Mouse (Mus musculus) limb, embryonic 13.5 days (tissue): ENCODE results near the gene Gpn2. TPM values are rescaled to one million over a fixed set of nuclear protein-coding genes. Genes with fewer than 3 reads are reported as not detected.

Experiments
- ATAC-seq: fragments of 200-750 bp; cut with Nextera tagmentation; 2 replicates; pipeline ENCODE4 v1.8.0; 2017; ENCODE audit warnings: low read depth, moderate number of reproducible peaks, moderate TSS enrichment; ENCODE audit not compliant: low FRiP score
- H3K27ac ChIP-seq: fragments of 300-500 bp; sonication (generic); 2 replicates; pipeline ENCODE4 v1.5.1; 2015; ENCODE audit warnings: inconsistent platforms, mild to moderate bottlenecking, moderate library complexity
- H3K27me3 ChIP-seq: fragments of 300-500 bp; sonication (generic); 2 replicates; pipeline ENCODE4 v1.6.1; 2015; ENCODE audit warnings: mild to moderate bottlenecking, inconsistent platforms
- H3K36me3 ChIP-seq: fragments of 300-500 bp; sonication (generic); 2 replicates; pipeline ENCODE4 v1.6.1; 2015; ENCODE audit warnings: inconsistent platforms, mild to moderate bottlenecking, moderate library complexity
- H3K4me1 ChIP-seq: fragments of 300-500 bp; sonication (generic); 2 replicates; pipeline ENCODE4 v1.6.1; 2015; ENCODE audit warnings: inconsistent platforms
- H3K4me2 ChIP-seq: fragments of 300-500 bp; sonication (generic); replicated peaks from 2 replicates; pipeline ENCODE4 v1.6.1; 2015; ENCODE audit warnings: inconsistent platforms, mild to moderate bottlenecking, moderate library complexity
- H3K4me3 ChIP-seq: fragments of 300-500 bp; sonication (generic); 2 replicates; pipeline ENCODE4 v1.5.1; 2015; ENCODE audit warnings: moderate library complexity, mild to moderate bottlenecking, inconsistent platforms
- H3K9ac ChIP-seq: fragments of 300-500 bp; sonication (generic); 2 replicates; pipeline ENCODE4 v1.6.1; 2015; ENCODE audit warnings: mild to moderate bottlenecking, inconsistent platforms
- H3K9me3 ChIP-seq: fragments of 300-500 bp; sonication (generic); 2 replicates; pipeline ENCODE4 v1.6.1; 2016; ENCODE audit warnings: inconsistent platforms
- WGBS: fragments of 180-500 bp; shearing (Covaris S2); methylation state at CpG from one replicate; pipeline ENCODE4 v1.1.7; 2015; 5-methylcytosine and 5-hydroxymethylcytosine counted together
- polyA plus RNA-seq: library from polyadenylated mRNA; unstranded; fragments of >200 nt; fragmentation: Nextera tagmentation; extraction: Ambion mirVana; gene quantifications from 2 replicates; pipeline ENCODE4 v1.2.1, GENCODE M21; 2015

Gene Gpn2
- polyA plus RNA-seq, 1 experiment from 2014 or later = 18.0 TPM

GRCm38 (mm10) chr4:133563123-133563571 lies 21.0 kb upstream of the Gpn2 start:
- no peak for ATAC-seq
- Histone ChIP-seq H3K4me2 (no peak overlapping the region), H3K4me1 (no peaks in the 10 kb centered on the region), H3K36me3 (no peaks in the 10 kb centered on the region), H3K9ac (no peak overlapping the region), H3K9me3 (peaks cover 3% of the 10 kb centered on the region; the same call in 1 of the 2 replicates), H3K4me3 (no peak overlapping the region), H3K27ac (no peak overlapping the region), H3K27me3 (no peaks in the 10 kb centered on the region)
- WGBS = 73% methylated on average over 11 of the region's 11 CpGs

- peaks cover 3% of the 10 kb centered on the region; the same call in 1 of the 2 replicates for H3K9me3 ChIP-seq
- H3K4me1 ChIP-seq = no peaks in the 10 kb centered on the region
- H3K4me2 ChIP-seq = no peak overlapping the region
- no peak overlapping the region for H3K4me3 ChIP-seq
- no peak overlapping the region for H3K27ac ChIP-seq
- 15% methylated on average over 8 of the region's 8 CpGs for WGBS
- no peak for ATAC-seq
- no peak overlapping the region for H3K9ac ChIP-seq
- H3K36me3 ChIP-seq = no peaks in the 10 kb centered on the region
- H3K27me3 ChIP-seq = no peaks in the 10 kb centered on the region
Measured at GRCm38 (mm10) chr4:133567251-133567650, 16.9 kb upstream of the Gpn2 start.

GRCm38 (mm10) chr4:133569291-133570065 lies 14.7 kb upstream of the Gpn2 start:
- WGBS = 84% methylated on average over 10 of the region's 10 CpGs
- no peak for ATAC-seq

GRCm38 (mm10) chr4:133570066-133570466 lies 14.1 kb upstream of the Gpn2 start:
- Histone ChIP-seq H3K4me1 (peaks cover 2% of the 10 kb centered on the region), H3K4me3 (no peak overlapping the region), H3K4me2 (no peak overlapping the region), H3K9me3 (no peaks in the 10 kb centered on the region), H3K9ac (no peak overlapping the region), H3K36me3 (no peaks in the 10 kb centered on the region), H3K27me3 (no peaks in the 10 kb centered on the region), H3K27ac (no peak overlapping the region)
- 62% methylated on average over 10 of the region's 10 CpGs for WGBS
- no peak for ATAC-seq

More at GRCm38 (mm10) chr4:133569291-133570065, 14.7 kb upstream of the Gpn2 start:
- no peak overlapping the region for H3K4me3 ChIP-seq
- H3K36me3 ChIP-seq = no peaks in the 10 kb centered on the region
- no peak overlapping the region for H3K4me2 ChIP-seq
- no peaks in the 10 kb centered on the region for H3K4me1 ChIP-seq
- no peaks in the 10 kb centered on the region for H3K27me3 ChIP-seq
- H3K27ac ChIP-seq = no peak overlapping the region
- peaks cover 1% of the 10 kb centered on the region; the same call in 1 of the 2 replicates for H3K9me3 ChIP-seq
- H3K9ac ChIP-seq = no peak overlapping the region

GRCm38 (mm10) chr4:133574070-133574842 lies 9.9 kb upstream of the Gpn2 start, which contains the start of gene Gpatch3:
Gene Gpatch3, plus strand, starts transcription at chr4:133574745.
- Histone ChIP-seq H3K36me3 (peaks cover 16% of the 10 kb centered on the region), H3K27me3 (no peaks in the 10 kb centered on the region), H3K4me2 (peak within 1 kb of the TSS; percentile 92), H3K9ac (peak within 1 kb of the TSS; percentile 93), H3K4me1 (peaks cover 12% of the 10 kb centered on the region), H3K9me3 (no peaks in the 10 kb centered on the region), H3K27ac (peak within 1 kb of the TSS; percentile 79), H3K4me3 (peak within 1 kb of the TSS; percentile 97)
- WGBS = 7% methylated on average over 44 of the region's 44 CpGs
- peak; percentile 95 for ATAC-seq

GRCm38 (mm10) chr4:133574843-133575202 lies 9.3 kb upstream of the Gpn2 start:
- Histone ChIP-seq H3K4me3 (peak overlapping the region; percentile 97), H3K9ac (peak overlapping the region; percentile 93), H3K4me2 (peak overlapping the region; percentile 92), H3K36me3 (peaks cover 22% of the 10 kb centered on the region), H3K4me1 (peaks cover 12% of the 10 kb centered on the region), H3K9me3 (no peaks in the 10 kb centered on the region), H3K27me3 (no peaks in the 10 kb centered on the region), H3K27ac (peak overlapping the region; percentile 79)
- under 1% methylated on average over 41 of the region's 41 CpGs for WGBS
- peak; percentile 52; the same call in 1 of the 2 replicates for ATAC-seq

GRCm38 (mm10) chr4:133577983-133578382 lies 6.2 kb upstream of the Gpn2 start:
- H3K9ac ChIP-seq = 0 out of 2 replicates have a peak overlapping the region, but pooled peaks have one; percentile 35
- H3K4me2 ChIP-seq = no peak overlapping the region
- H3K27me3 ChIP-seq = no peaks in the 10 kb centered on the region
- H3K4me1 ChIP-seq = peaks cover 12% of the 10 kb centered on the region
- H3K9me3 ChIP-seq = no peaks in the 10 kb centered on the region
- no peak for ATAC-seq
- 76% methylated on average over 12 of the region's 12 CpGs for WGBS
- no peak overlapping the region for H3K27ac ChIP-seq
- peaks cover 49% of the 10 kb centered on the region for H3K36me3 ChIP-seq
- H3K4me3 ChIP-seq = no peak overlapping the region

GRCm38 (mm10) chr4:133583690-133584058 lies 488 bp upstream of the Gpn2 start:
- no peaks in the 10 kb centered on the region for H3K9me3 ChIP-seq
- H3K4me3 ChIP-seq = peak overlapping the region; percentile 95
- H3K9ac ChIP-seq = peak overlapping the region; percentile 87
- H3K27ac ChIP-seq = peak overlapping the region; percentile 70; the same call in 1 of the 2 replicates
- WGBS = 64% methylated on average over 6 of the region's 6 CpGs
- peak; percentile 9; the same call in 1 of the 2 replicates for ATAC-seq
- H3K36me3 ChIP-seq = peaks cover 67% of the 10 kb centered on the region
- H3K4me1 ChIP-seq = peaks cover 13% of the 10 kb centered on the region
- peak overlapping the region; percentile 100 for H3K4me2 ChIP-seq
- H3K27me3 ChIP-seq = no peaks in the 10 kb centered on the region

- peaks cover 54% of the 10 kb centered on the region for H3K36me3 ChIP-seq
- H3K27me3 ChIP-seq = no peaks in the 10 kb centered on the region
- ATAC-seq = peak; percentile 66; the same call in 1 of the 2 replicates
- H3K4me2 ChIP-seq = no peak overlapping the region
- H3K4me3 ChIP-seq = no peak overlapping the region
- H3K4me1 ChIP-seq = 0 out of 2 replicates have a peak, but pooled peaks cover 2% of the 10 kb centered on the region
- H3K9ac ChIP-seq = no peak overlapping the region
- 31% methylated on average over 7 of the region's 7 CpGs for WGBS
- no peak overlapping the region for H3K27ac ChIP-seq
- H3K9me3 ChIP-seq = no peaks in the 10 kb centered on the region
Measured at GRCm38 (mm10) chr4:133592570-133592969, 8.4 kb downstream of the Gpn2 start.

GRCm38 (mm10) chr4:133595538-133595937 lies 11.4 kb downstream of the Gpn2 start:
- Histone ChIP-seq H3K27me3 (peaks cover 29% of the 10 kb centered on the region), H3K4me1 (peaks cover 13% of the 10 kb centered on the region), H3K9ac (no peak overlapping the region), H3K9me3 (no peaks in the 10 kb centered on the region), H3K4me2 (no peak overlapping the region), H3K27ac (no peak overlapping the region), H3K4me3 (no peak overlapping the region), H3K36me3 (peaks cover 25% of the 10 kb centered on the region)
- WGBS = 67% methylated on average over 7 of the region's 7 CpGs
- ATAC-seq = no peak

GRCm38 (mm10) chr4:133596084-133596483 lies 11.9 kb downstream of the Gpn2 start:
- Histone ChIP-seq H3K4me3 (no peak overlapping the region), H3K9me3 (no peaks in the 10 kb centered on the region), H3K36me3 (peaks cover 19% of the 10 kb centered on the region), H3K27ac (no peak overlapping the region), H3K4me2 (no peak overlapping the region), H3K9ac (no peak overlapping the region), H3K27me3 (peaks cover 31% of the 10 kb centered on the region), H3K4me1 (peaks cover 13% of the 10 kb centered on the region)
- 82% methylated on average over 6 of the region's 6 CpGs for WGBS
- ATAC-seq = no peak

- Histone ChIP-seq H3K4me2 (peak overlapping the region; percentile 79), H3K9me3 (no peaks in the 10 kb centered on the region), H3K27ac (no peak overlapping the region; the same call in 1 of the 2 replicates), H3K27me3 (peaks cover 57% of the 10 kb centered on the region), H3K4me1 (peaks cover 19% of the 10 kb centered on the region), H3K36me3 (peaks cover 8% of the 10 kb centered on the region), H3K9ac (no peak overlapping the region), H3K4me3 (no peak overlapping the region)
- ATAC-seq = no peak
- WGBS = 47% methylated on average over 4 of the region's 4 CpGs
Measured at GRCm38 (mm10) chr4:133598616-133599015, 14.5 kb downstream of the Gpn2 start.
